Mouse (Mus musculus): Measurements from ENCODE around the gene Phlpp1. TPM values are rescaled to one million over a fixed set of nuclear protein-coding genes. Genes with fewer than 3 reads are reported as not detected.

The Phlpp1 gene
- total and polyA plus RNA-seq, 3 experiments: 14.8 to 38.4 (median 20.9) TPM

GRCm38 (mm10) chr1:106157961-106158515, 13.5 kb upstream of the Phlpp1 start:
- Histone ChIP-seq H3K4me2 (ENCODE audit: insufficient read depth, low read depth, poor library complexity, severe bottlenecking) (no peak overlapping the region), H3K27me3 (replicated peaks) (no peaks in the 10 kb centered on the region), H3K9ac (ENCODE audit: insufficient read depth, low read depth) (no peak overlapping the region), H3K4me3 (replicated peaks in 1 of 3; ENCODE audit: low read depth in 2 of 3, low read length in 2 of 3, poor library complexity in 1 of 3) (no peak overlapping the region), H3K27ac (ENCODE audit: insufficient read depth, low read depth) (no peak overlapping the region), H3K9me3 (replicated peaks; ENCODE audit: low read length) (no peaks in the 10 kb centered on the region), H3K4me1 (ENCODE audit: control insufficient read depth in 1 of 2, insufficient read depth in 2 of 2) (peaks cover 7 to 38% of the 10 kb centered on the region in 2 experiments), H3K79me2 (replicated peaks; ENCODE audit: control insufficient read depth, extremely low read depth, insufficient read depth, poor library complexity, severe bottlenecking) (no peaks in the 10 kb centered on the region), H3K36me3 (replicated peaks in 1 of 2; ENCODE audit: control insufficient read depth in 1 of 2, insufficient read depth in 1 of 2, low read length in 1 of 2) (peaks cover 0 to 13% of the 10 kb centered on the region in 2 experiments)
- DNase-seq (ENCODE audit: extremely low read depth): no peak
- in situ Hi-C loops (cut with MboI; ENCODE audit: low pct_ligation_motif_present, low pct_unique_long_range_greater_than_20kb, low sequenced_read_pairs): no loop called here
- TF ChIP-seq MAX (IDR thresholded peaks at IDR 0.05; ENCODE audit: low read length) (no peak), ETS1 (conservative IDR thresholded peaks at IDR 0.05; ENCODE audit: low read depth, low read length) (peak; percentile 25; the same call in 1 of the 2 replicates), BHLHE40 (IDR thresholded peaks at IDR 0.05; ENCODE audit: low read depth, low read length) (peak; percentile 84), JUN (IDR thresholded peaks at IDR 0.05; ENCODE audit: insufficient read depth, low read depth, low read length) (no peak)
- dilution Hi-C loops (cut with MboI; ENCODE audit: extremely low pct_ligation_motif_present, extremely low pct_unique_long_range_greater_than_20kb, low sequenced_read_pairs): no loop called here

- in situ Hi-C loops (cut with MboI; ENCODE audit: low pct_ligation_motif_present, low pct_unique_long_range_greater_than_20kb, low sequenced_read_pairs) (no loop called here), dilution Hi-C loops (cut with MboI; ENCODE audit: extremely low pct_ligation_motif_present, extremely low pct_unique_long_range_greater_than_20kb, low sequenced_read_pairs) (no loop called here)
- Histone ChIP-seq H3K36me3 (replicated peaks in 1 of 2; ENCODE audit: control insufficient read depth in 1 of 2, insufficient read depth in 1 of 2, low read length in 1 of 2) (peaks cover 0 to 2% of the 10 kb centered on the region in 2 experiments), H3K4me1 (ENCODE audit: control insufficient read depth in 1 of 2, insufficient read depth in 2 of 2) (peaks cover 7 to 50% of the 10 kb centered on the region in 2 experiments), H3K4me2 (ENCODE audit: insufficient read depth, low read depth, poor library complexity, severe bottlenecking) (no peak overlapping the region), H3K27me3 (replicated peaks) (no peaks in the 10 kb centered on the region), H3K9me3 (replicated peaks; ENCODE audit: low read length) (peaks cover 5% of the 10 kb centered on the region), H3K9ac (ENCODE audit: insufficient read depth, low read depth) (no peak overlapping the region), H3K4me3 (replicated peaks in 1 of 3; ENCODE audit: low read depth in 2 of 3, low read length in 2 of 3, poor library complexity in 1 of 3) (no peak overlapping the region), H3K27ac (ENCODE audit: insufficient read depth, low read depth) (no peak overlapping the region), H3K79me2 (replicated peaks; ENCODE audit: control insufficient read depth, extremely low read depth, insufficient read depth, poor library complexity, severe bottlenecking) (no peaks in the 10 kb centered on the region)
- no peak for TF ChIP-seq ETS1 (conservative IDR thresholded peaks at IDR 0.05; ENCODE audit: low read depth, low read length)
- no peak for TF ChIP-seq POLR2A (IDR thresholded peaks at IDR 0.05; ENCODE audit: low read depth, low read length)
- no peak for TF ChIP-seq USF1 (IDR thresholded peaks at IDR 0.05; ENCODE audit: low read depth, low read length)
- DNase-seq (ENCODE audit: extremely low read depth): no peak
Observed at GRCm38 (mm10) chr1:106159667-106160066, 11.9 kb upstream of the Phlpp1 start.

- TF ChIP-seq NELFE (IDR thresholded peaks at IDR 0.05; ENCODE audit: low read depth, low read length): no peak
- no peak for TF ChIP-seq ELF1 (IDR thresholded peaks at IDR 0.05; ENCODE audit: low read depth, low read length)
- TF ChIP-seq IRF4 (IDR thresholded peaks at IDR 0.05; ENCODE audit: low read depth, low read length): no peak
- no peak for TF ChIP-seq ZKSCAN1 (IDR thresholded peaks at IDR 0.05; ENCODE audit: borderline replicate concordance, low read depth, low read length)
- TF ChIP-seq HCFC1 (IDR thresholded peaks at IDR 0.05; ENCODE audit: low read depth, low read length): no peak
- no peak for TF ChIP-seq KAT2A (IDR thresholded peaks at IDR 0.05; ENCODE audit: insufficient replicate concordance, low read length)
- no peak for TF ChIP-seq JUND (conservative IDR thresholded peaks at IDR 0.05; ENCODE audit: low read depth, low read length)
- TF ChIP-seq BHLHE40 (IDR thresholded peaks at IDR 0.05; ENCODE audit: low read depth, low read length): no peak
- peaks cover 0 to 2% of the 10 kb centered on the region in 2 experiments for H3K36me3 ChIP-seq (replicated peaks in 1 of 2; ENCODE audit: control insufficient read depth in 1 of 2, insufficient read depth in 1 of 2, low read length in 1 of 2)
- DNase-seq (ENCODE audit: extremely low read depth): no peak
- peaks cover 5% of the 10 kb centered on the region for H3K9me3 ChIP-seq (replicated peaks; ENCODE audit: low read length)
- in situ Hi-C loops (cut with MboI; ENCODE audit: low pct_ligation_motif_present, low pct_unique_long_range_greater_than_20kb, low sequenced_read_pairs) (no loop called here), dilution Hi-C loops (cut with MboI; ENCODE audit: extremely low pct_ligation_motif_present, extremely low pct_unique_long_range_greater_than_20kb, low sequenced_read_pairs) (no loop called here)
- H3K9ac ChIP-seq (ENCODE audit: insufficient read depth, low read depth): no peak overlapping the region
- H3K27me3 ChIP-seq (replicated peaks): no peaks in the 10 kb centered on the region
- H3K4me2 ChIP-seq (ENCODE audit: insufficient read depth, low read depth, poor library complexity, severe bottlenecking): no peak overlapping the region
- H3K27ac ChIP-seq (ENCODE audit: insufficient read depth, low read depth): no peak overlapping the region
- H3K4me1 ChIP-seq (ENCODE audit: control insufficient read depth in 1 of 2, insufficient read depth in 2 of 2): peaks cover 7 to 50% of the 10 kb centered on the region in 2 experiments
- no peak overlapping the region for H3K4me3 ChIP-seq (replicated peaks in 1 of 3; ENCODE audit: low read depth in 2 of 3, low read length in 2 of 3, poor library complexity in 1 of 3)
- H3K79me2 ChIP-seq (replicated peaks; ENCODE audit: control insufficient read depth, extremely low read depth, insufficient read depth, poor library complexity, severe bottlenecking): no peaks in the 10 kb centered on the region
Observed at GRCm38 (mm10) chr1:106160916-106161315, 10.6 kb upstream of the Phlpp1 start.

Data from CH12.LX (cell line).